Mouse (Mus musculus) stomach, postnatal 0 days (tissue): ENCODE measurements around the gene Polr2m. TPM values are rescaled to one million over a fixed set of nuclear protein-coding genes. Genes with fewer than 3 reads are reported as not detected.

Experiments used
- ATAC-seq: fragments of 200-750 bp; cut with Nextera tagmentation; 2 replicates; pipeline ENCODE4 v1.8.0; 2017; ENCODE audit not compliant: low FRiP score, low TSS enrichment
- DNase-seq: peaks from one replicate; pipeline ENCODE4 v3.0.0-alpha.2; 2016; ENCODE audit warnings: low spot score
- H3K27ac ChIP-seq: fragments of 300-500 bp; sonication (generic); replicated peaks from 2 replicates; pipeline ENCODE4 v1.5.1; 2014; ENCODE audit warnings: mild to moderate bottlenecking, control low read depth
- H3K27me3 ChIP-seq: fragments of 300-500 bp; sonication (generic); 2 replicates; pipeline ENCODE4 v1.6.1; 2014; ENCODE audit warnings: low read length; ENCODE audit not compliant: control insufficient read depth, insufficient read depth
- H3K36me3 ChIP-seq: fragments of 300-500 bp; sonication (generic); 2 replicates; pipeline ENCODE4 v1.6.1; 2014; ENCODE audit warnings: low read length, mixed read lengths; ENCODE audit not compliant: control insufficient read depth, insufficient read depth
- H3K4me1 ChIP-seq: fragments of 300-500 bp; sonication (generic); replicated peaks from 2 replicates; pipeline ENCODE4 v1.6.1; 2014; ENCODE audit warnings: antibody characterized with exemption; ENCODE audit not compliant: control insufficient read depth, insufficient read depth
- H3K4me2 ChIP-seq: fragments of 300-500 bp; sonication (generic); replicated peaks from 2 replicates; pipeline ENCODE4 v1.6.1; 2014; ENCODE audit warnings: low read depth, mild to moderate bottlenecking, control low read depth, moderate library complexity
- H3K4me3 ChIP-seq: fragments of 300-500 bp; sonication (generic); 2 replicates; pipeline ENCODE4 v1.5.1; 2014; ENCODE audit warnings: low read depth, low read length, control low read depth
- H3K9ac ChIP-seq: fragments of 300-500 bp; sonication (generic); 2 replicates; pipeline ENCODE4 v1.6.1; 2014; ENCODE audit warnings: mild to moderate bottlenecking, low read length, control low read depth, mixed read lengths
- H3K9me3 ChIP-seq: fragments of 300-500 bp; sonication (generic); 2 replicates; pipeline ENCODE4 v1.6.1; 2016; ENCODE audit warnings: low read length; ENCODE audit not compliant: control insufficient read depth
- CTCF ChIP-seq: IDR thresholded peaks from 2 replicates; pipeline ENCODE4 v1.5.1; 2016; ENCODE audit warnings: antibody characterized with exemption, low read depth, mild to moderate bottlenecking, moderate library complexity
- EP300 ChIP-seq: optimal IDR thresholded peaks from 2 replicates; pipeline ENCODE3; 2016; ENCODE audit warnings: antibody characterized with exemption
- WGBS: fragments of 180-500 bp; shearing (Covaris S2); extraction: QIAGEN DNeasy Blood & Tissue Kit; methylation state at CpG from one replicate; pipeline ENCODE4 v1.1.7; 2014; 5-methylcytosine and 5-hydroxymethylcytosine counted together
- polyA plus RNA-seq: library from polyadenylated mRNA; unstranded; fragments of >200 nt; fragmentation: Nextera tagmentation; extraction: Ambion mirVana; gene quantifications from 2 replicates; pipeline ENCODE4 v1.2.1, GENCODE M21; 2015

Polr2m gene
- polyA plus RNA-seq, 1 experiment from 2014 or later, result 149 TPM

DNA sequence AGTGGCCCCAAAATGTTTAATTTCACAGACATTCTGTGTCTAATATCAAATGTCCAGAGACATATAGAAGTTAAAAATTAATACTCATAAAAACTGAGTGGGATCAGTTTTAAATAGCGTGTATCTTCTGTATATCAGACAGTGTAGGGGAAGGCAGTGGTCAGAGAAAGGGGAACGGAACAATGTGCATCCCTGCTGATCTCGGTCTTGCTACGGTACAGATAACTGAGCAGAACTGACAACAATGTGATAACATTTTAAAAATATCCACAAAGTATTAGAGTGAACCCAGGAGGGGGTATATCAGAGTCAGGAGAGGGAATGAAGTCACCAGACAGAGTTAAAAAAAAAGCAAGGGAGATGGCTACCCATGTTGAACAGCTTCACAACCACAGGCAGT lies 31.8 kb upstream of the Polr2m start:
- H3K36me3 ChIP-seq, result no peaks in the 10 kb centered on the region
- TF ChIP-seq CTCF, result no peak
- TF ChIP-seq EP300, result no peak
- no peaks in the 10 kb centered on the region for H3K4me1 ChIP-seq
- no peak for DNase-seq
- WGBS, result 83% methylated on average over 4 of the region's 4 CpGs
- no peak overlapping the region for H3K9ac ChIP-seq
- no peak overlapping the region for H3K27ac ChIP-seq
- no peak overlapping the region for H3K4me3 ChIP-seq
- H3K9me3 ChIP-seq, result no peaks in the 10 kb centered on the region
- H3K27me3 ChIP-seq, result no peaks in the 10 kb centered on the region
- H3K4me2 ChIP-seq, result no peak overlapping the region
- no peak for ATAC-seq

DNA sequence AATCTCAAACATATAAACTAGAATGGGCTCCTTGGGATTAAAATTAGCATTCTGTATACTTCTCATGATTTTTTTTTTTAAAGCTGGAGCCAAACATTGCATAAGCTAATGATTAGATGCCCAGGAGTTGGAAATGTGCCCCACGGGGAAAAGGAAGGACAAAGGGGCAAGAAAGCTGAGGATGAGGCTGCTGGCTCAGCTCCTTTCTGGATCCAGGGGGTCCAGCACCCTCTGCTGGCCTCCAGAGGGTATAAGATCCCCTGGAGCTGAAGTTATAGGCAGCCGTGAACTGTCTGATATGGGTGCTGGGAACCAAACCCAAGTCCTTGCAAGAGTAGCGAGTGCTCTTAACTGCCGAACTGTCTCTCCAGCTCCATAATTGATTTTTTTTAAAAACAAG lies 30.1 kb upstream of the Polr2m start:
- no peaks in the 10 kb centered on the region for H3K36me3 ChIP-seq
- 92% methylated on average over 4 of the region's 4 CpGs for WGBS
- no peak for ATAC-seq

DNA sequence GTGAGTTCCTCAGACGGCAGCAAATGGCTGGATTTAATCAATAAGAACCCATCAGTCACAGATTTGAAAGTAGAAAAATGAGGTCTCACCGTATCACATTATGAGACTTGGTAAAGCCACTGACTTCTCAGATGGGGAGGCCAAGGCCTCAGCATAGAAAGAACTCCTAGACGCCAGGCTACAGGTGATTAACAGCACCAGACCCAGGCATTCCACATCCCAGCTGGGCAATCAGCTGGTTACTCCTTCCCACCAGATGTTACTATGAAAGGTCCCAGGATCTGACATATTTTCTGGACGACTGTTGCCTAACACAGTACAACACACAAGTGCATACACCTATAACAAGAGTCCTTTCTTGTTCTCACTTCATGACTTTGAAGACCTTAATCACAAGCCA lies 27.8 kb upstream of the Polr2m start:
- Histone ChIP-seq H3K27ac (no peak overlapping the region), H3K4me3 (no peak overlapping the region), H3K4me2 (no peak overlapping the region), H3K9ac (no peak overlapping the region), H3K4me1 (no peaks in the 10 kb centered on the region), H3K27me3 (no peaks in the 10 kb centered on the region), H3K36me3 (no peaks in the 10 kb centered on the region), H3K9me3 (no peaks in the 10 kb centered on the region)
- DNase-seq (no peak), ATAC-seq (no peak)
- WGBS, result 63% methylated on average over 4 of the region's 4 CpGs
- no peak for TF ChIP-seq CTCF
- no peak for TF ChIP-seq EP300

More for the DNA sequence above, 30.1 kb upstream of the Polr2m start:
- Histone ChIP-seq H3K9ac (no peak overlapping the region), H3K27me3 (no peaks in the 10 kb centered on the region), H3K9me3 (no peaks in the 10 kb centered on the region), H3K27ac (no peak overlapping the region), H3K4me1 (no peaks in the 10 kb centered on the region), H3K4me3 (no peak overlapping the region), H3K4me2 (no peak overlapping the region)
- DNase-seq, result no peak
- TF ChIP-seq CTCF, result peak; percentile 34
- no peak for TF ChIP-seq EP300

DNA sequence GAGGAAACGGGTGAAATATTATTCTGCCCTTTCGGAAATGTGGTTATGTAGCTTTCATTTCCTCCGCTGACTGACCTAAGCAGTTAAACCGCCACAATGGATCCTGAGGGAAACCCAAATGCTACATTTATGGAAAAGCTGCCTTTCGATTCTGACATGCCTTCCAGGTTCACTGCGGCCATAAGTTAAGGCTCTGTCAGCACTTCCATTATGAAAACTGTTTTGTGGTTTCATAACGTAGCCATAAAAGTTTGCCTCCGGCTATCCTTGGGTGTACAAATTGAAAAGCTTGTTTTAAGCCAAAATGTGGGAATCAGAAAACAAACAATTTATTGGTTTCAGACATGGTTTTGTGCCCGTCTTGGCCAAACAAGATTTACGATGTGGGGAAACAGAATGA lies 27.2 kb upstream of the Polr2m start:
- TF ChIP-seq CTCF (no peak), EP300 (no peak)
- Histone ChIP-seq H3K36me3 (no peaks in the 10 kb centered on the region), H3K27me3 (no peaks in the 10 kb centered on the region), H3K4me2 (no peak overlapping the region), H3K4me1 (no peaks in the 10 kb centered on the region), H3K27ac (no peak overlapping the region), H3K4me3 (no peak overlapping the region), H3K9ac (no peak overlapping the region), H3K9me3 (no peaks in the 10 kb centered on the region)
- no peak for DNase-seq
- no peak for ATAC-seq
- WGBS, result 74% methylated on average over 10 of the region's 10 CpGs

DNA sequence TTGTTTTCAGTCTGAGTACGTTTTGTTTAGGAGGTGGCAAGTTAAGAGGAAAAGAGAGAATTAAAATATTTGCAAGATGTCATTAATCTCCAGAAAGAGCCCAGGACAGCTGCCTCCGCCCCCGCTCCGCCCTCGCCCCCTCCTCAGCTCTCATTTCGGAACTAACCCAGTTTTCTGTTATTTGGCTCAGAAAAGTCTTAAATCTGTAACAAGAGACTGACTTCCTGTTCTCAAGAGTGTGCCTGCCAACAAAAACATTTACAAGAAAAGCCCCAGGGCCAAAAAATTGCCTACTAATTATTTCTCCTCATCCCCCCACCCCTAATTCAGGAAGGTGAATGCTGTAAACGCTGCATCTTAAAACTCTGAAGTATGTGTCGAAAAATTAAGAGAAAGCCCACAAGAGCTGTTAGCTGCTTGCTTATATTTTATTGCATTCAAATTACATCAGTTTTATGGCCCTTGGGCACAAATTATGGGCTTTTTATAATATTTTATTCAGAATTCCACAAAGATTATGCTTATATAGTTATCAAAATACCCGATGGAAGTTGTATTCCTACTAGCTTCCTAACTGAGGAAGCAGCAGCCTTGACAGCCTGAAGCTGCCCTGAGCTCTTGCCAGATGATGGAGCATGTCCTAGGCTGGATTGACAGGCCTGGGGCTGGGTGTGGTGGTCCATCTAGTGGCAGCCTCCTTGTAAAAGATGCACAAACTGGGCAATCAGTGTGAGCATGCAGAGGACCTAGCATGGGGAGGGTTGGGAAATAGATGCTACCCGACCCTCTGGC lies 12.9 kb upstream of the Polr2m start:
- H3K9me3 ChIP-seq, result no peaks in the 10 kb centered on the region
- H3K4me1 ChIP-seq, result no peaks in the 10 kb centered on the region
- H3K9ac ChIP-seq, result no peak overlapping the region
- DNase-seq, result no peak
- ATAC-seq, result no peak
- no peaks in the 10 kb centered on the region for H3K36me3 ChIP-seq
- 39% methylated on average over 10 of the region's 10 CpGs for WGBS
- TF ChIP-seq EP300 (no peak), CTCF (peak; percentile 21; the same call in 1 of the 2 replicates)
- H3K27ac ChIP-seq, result no peak overlapping the region
- no peak overlapping the region for H3K4me3 ChIP-seq
- no peaks in the 10 kb centered on the region for H3K27me3 ChIP-seq
- no peak overlapping the region for H3K4me2 ChIP-seq

DNA sequence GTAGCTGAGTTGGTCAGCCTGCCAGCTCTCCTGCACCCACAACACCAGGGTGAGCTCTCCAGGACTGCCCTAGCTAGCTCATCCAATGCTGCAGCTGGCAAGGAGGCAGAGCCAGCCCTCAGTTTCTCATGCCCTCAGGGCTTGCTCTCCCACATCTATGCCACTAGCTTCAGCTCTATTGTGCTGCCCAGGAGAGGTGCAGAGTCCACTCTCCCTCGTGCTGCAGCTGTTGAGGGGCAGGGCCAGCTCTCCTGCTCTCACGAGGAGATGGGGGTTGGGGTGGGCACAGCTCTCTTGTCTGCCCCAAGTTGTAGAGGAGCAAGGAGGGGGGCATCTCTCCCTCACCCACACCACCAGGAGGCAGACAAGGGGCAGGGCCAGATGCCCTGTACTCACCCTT lies 10.9 kb upstream of the Polr2m start:
- ATAC-seq, result peak; percentile 47; the same call in 1 of the 2 replicates
- 43% methylated on average over 2 of the region's 2 CpGs for WGBS

More for the DNA sequence above, 10.9 kb upstream of the Polr2m start:
- H3K27me3 ChIP-seq, result no peaks in the 10 kb centered on the region
- DNase-seq, result no peak
- no peak overlapping the region for H3K27ac ChIP-seq
- H3K36me3 ChIP-seq, result no peaks in the 10 kb centered on the region
- no peak overlapping the region for H3K4me3 ChIP-seq
- H3K4me1 ChIP-seq, result no peaks in the 10 kb centered on the region
- H3K9me3 ChIP-seq, result no peaks in the 10 kb centered on the region
- no peak overlapping the region for H3K4me2 ChIP-seq
- TF ChIP-seq CTCF (no peak), EP300 (no peak)
- H3K9ac ChIP-seq, result no peak overlapping the region
